Mouse (Mus musculus) kidney, adult 2 months (tissue): Measurements from ENCODE around the gene Rbms1. TPM values are rescaled to one million over a fixed set of nuclear protein-coding genes. Genes with fewer than 3 reads are reported as not detected.

Experiments used
- DNase-seq: peaks from one replicate; pipeline ENCODE4 v3.0.0; 2021
- H3K27ac ChIP-seq: fragments of 200-500 bp; 2 replicates; pipeline ENCODE4 v1.5.1; 2012; ENCODE audit warnings: low read depth, low read length, control low read depth, inconsistent platforms; ENCODE audit not compliant: insufficient read depth
- H3K27me3 ChIP-seq: fragments of 200-500 bp; replicated peaks from 2 replicates; pipeline ENCODE4 v1.6.1; 2012; ENCODE audit warnings: mild to moderate bottlenecking, moderate library complexity, low read length, inconsistent platforms; ENCODE audit not compliant: control insufficient read depth, insufficient read depth
- H3K36me3 ChIP-seq: fragments of 200-500 bp; 2 replicates; pipeline ENCODE4 v1.6.1; 2012; ENCODE audit warnings: mild to moderate bottlenecking, moderate library complexity, low read length, inconsistent platforms; ENCODE audit not compliant: control insufficient read depth, insufficient read depth
- H3K4me1 ChIP-seq: fragments of 200-500 bp; 2 replicates; pipeline ENCODE4 v1.6.1; 2011; ENCODE audit warnings: low read length; ENCODE audit not compliant: control insufficient read depth, insufficient read depth
- H3K4me3 ChIP-seq: fragments of 200-500 bp; 2 replicates; pipeline ENCODE4 v1.5.1; 2011; ENCODE audit warnings: mild to moderate bottlenecking, low read depth, low read length, control low read depth; ENCODE audit not compliant: insufficient read depth
- CTCF ChIP-seq: fragments of 200-500 bp; conservative IDR thresholded peaks from 2 replicates; pipeline ENCODE4 v1.5.1; 2011; ENCODE audit warnings: low read depth, mild to moderate bottlenecking, control low read depth, low read length, moderate library complexity, mixed read lengths; ENCODE audit not compliant: insufficient read depth, insufficient read length
- POLR2A ChIP-seq: fragments of 200-500 bp; IDR thresholded peaks from one replicate; pipeline ENCODE4 v1.6.1; 2011; ENCODE audit warnings: low read depth, low read length, control low read depth
- WGBS: fragments of 180-500 bp; shearing (Covaris S2); methylation state at CpG from one replicate; pipeline ENCODE4 v1.1.7; 2018; 5-methylcytosine and 5-hydroxymethylcytosine counted together
- polyA plus RNA-seq: library from polyadenylated mRNA; depleted of rRNA; stranded (reverse); fragments of >200 nt; gene quantifications from 2 replicates; pipeline ENCODE4 v1.2.3, GENCODE M21; 2012

Rbms1 gene
- polyA plus RNA-seq, 1 experiment, result 73.8 TPM

- Histone ChIP-seq H3K27me3 (no peaks in the 10 kb centered on the region), H3K4me1 (0 out of 2 replicates have a peak, but pooled peaks cover 5% of the 10 kb centered on the region), H3K36me3 (no peaks in the 10 kb centered on the region), H3K4me3 (no peak overlapping the region), H3K27ac (no peak overlapping the region)
- no peak for DNase-seq
- TF ChIP-seq POLR2A (no peak), CTCF (no peak)
- 91% methylated on average over 1 of the region's 1 CpGs for WGBS
These were observed 104.9 kb downstream of the Rbms1 start for GRCm38 (mm10) chr2:60858116-60858515.

- H3K4me1 ChIP-seq, result 0 out of 2 replicates have a peak, but pooled peaks cover 2% of the 10 kb centered on the region
- H3K36me3 ChIP-seq, result no peaks in the 10 kb centered on the region
- DNase-seq, result peak; percentile 56
- 53% methylated on average over 2 of the region's 2 CpGs for WGBS
- no peaks in the 10 kb centered on the region for H3K27me3 ChIP-seq
- TF ChIP-seq CTCF, result no peak
- H3K4me3 ChIP-seq, result no peak overlapping the region
- H3K27ac ChIP-seq, result no peak overlapping the region
These were observed 106.9 kb downstream of the Rbms1 start for GRCm38 (mm10) chr2:60856097-60856496.

GRCm38 (mm10) chr2:60855006-60855405 lies 108.0 kb downstream of the Rbms1 start:
- DNase-seq, result peak; percentile 88
- Histone ChIP-seq H3K36me3 (no peaks in the 10 kb centered on the region), H3K4me3 (no peak overlapping the region), H3K4me1 (peaks cover 2% of the 10 kb centered on the region; the same call in 1 of the 2 replicates), H3K27ac (0 out of 2 replicates have a peak overlapping the region, but pooled peaks have one; percentile 31), H3K27me3 (no peaks in the 10 kb centered on the region)
- TF ChIP-seq CTCF, result no peak
- no peak for TF ChIP-seq POLR2A
- WGBS, result 39% methylated on average over 4 of the region's 4 CpGs

GRCm38 (mm10) chr2:60851898-60852297 lies 111.1 kb downstream of the Rbms1 start:
- WGBS, result 52% methylated on average over 3 of the region's 3 CpGs
- no peaks in the 10 kb centered on the region for H3K27me3 ChIP-seq
- H3K36me3 ChIP-seq, result no peaks in the 10 kb centered on the region
- DNase-seq, result no peak
- no peak overlapping the region for H3K27ac ChIP-seq
- TF ChIP-seq CTCF, result no peak
- H3K4me1 ChIP-seq, result peaks cover 3% of the 10 kb centered on the region
- no peak overlapping the region for H3K4me3 ChIP-seq

GRCm38 (mm10) chr2:60851057-60851718 lies 111.8 kb downstream of the Rbms1 start:
- no peaks in the 10 kb centered on the region for H3K36me3 ChIP-seq
- WGBS, result 37% methylated on average over 14 of the region's 14 CpGs
- no peak overlapping the region for H3K27ac ChIP-seq
- no peaks in the 10 kb centered on the region for H3K27me3 ChIP-seq
- H3K4me3 ChIP-seq, result no peak overlapping the region
- DNase-seq, result no peak
- TF ChIP-seq POLR2A (no peak), CTCF (no peak)
- H3K4me1 ChIP-seq, result peaks cover 3% of the 10 kb centered on the region

GRCm38 (mm10) chr2:60848478-60848877 lies 114.5 kb downstream of the Rbms1 start:
- Histone ChIP-seq H3K4me1 (peaks cover 9% of the 10 kb centered on the region), H3K27me3 (no peaks in the 10 kb centered on the region), H3K4me3 (no peak overlapping the region), H3K27ac (no peak overlapping the region), H3K36me3 (no peaks in the 10 kb centered on the region)
- WGBS, result 95% methylated on average over 4 of the region's 4 CpGs
- no peak for TF ChIP-seq POLR2A
- no peak for TF ChIP-seq CTCF
- DNase-seq, result no peak

GRCm38 (mm10) chr2:60847984-60848383 lies 115.0 kb downstream of the Rbms1 start:
- Histone ChIP-seq H3K36me3 (no peaks in the 10 kb centered on the region), H3K27ac (no peak overlapping the region), H3K4me3 (no peak overlapping the region), H3K27me3 (no peaks in the 10 kb centered on the region), H3K4me1 (peaks cover 10% of the 10 kb centered on the region)
- no peak for DNase-seq
- WGBS, result 77% methylated on average over 3 of the region's 3 CpGs
- TF ChIP-seq CTCF (no peak), POLR2A (no peak)
